Mouse (Mus musculus): ENCODE data around the gene Washc2.
"Not testable (repeated sequence)": the region's sequence is repeated elsewhere in the genome, so short reads cannot be mapped to it uniquely, and the experiment has no call there.

The Washc2 gene

DNA sequence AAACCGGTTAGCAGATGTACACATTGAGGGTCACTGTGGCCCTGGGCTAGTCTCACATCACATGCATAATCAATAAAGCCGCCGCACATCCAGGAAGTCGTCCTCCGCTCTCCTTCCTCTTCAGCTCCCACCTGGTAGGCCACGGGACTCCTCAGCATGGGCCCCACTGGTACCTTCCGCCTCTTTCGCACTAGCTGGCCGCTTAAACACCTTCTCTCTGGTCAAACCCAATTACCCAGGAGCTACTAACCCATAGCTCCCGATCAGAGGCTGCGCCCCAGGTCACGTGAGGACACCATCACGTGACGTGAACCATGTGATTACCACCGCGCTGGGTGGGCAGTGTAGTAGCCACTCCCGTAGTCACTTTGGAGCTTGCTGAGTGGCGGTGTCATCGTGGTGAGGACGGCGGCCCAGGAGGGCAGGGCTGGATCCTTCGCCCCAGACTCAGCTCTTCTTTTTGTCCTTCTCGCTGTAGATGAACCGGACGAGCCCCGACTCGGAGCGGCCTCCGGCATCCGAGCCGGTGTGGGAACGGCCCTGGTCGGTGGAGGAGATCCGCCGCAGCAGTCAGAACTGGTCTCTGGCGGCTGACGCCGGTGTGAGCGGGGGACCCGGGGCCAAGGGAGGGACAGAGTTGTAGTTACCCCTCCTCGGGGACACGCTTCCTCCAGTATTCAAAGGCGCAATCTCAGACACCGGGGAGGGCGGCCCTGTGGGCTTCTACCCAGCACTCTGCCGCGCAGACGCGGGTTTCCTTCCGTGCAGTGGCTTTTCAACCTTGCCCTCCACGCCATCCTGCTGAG lies at the start of gene Washc2:
Gene Washc2, plus strand, starts transcription at position 310 of the 806 bp plus-strand sequence.
- peak; percentile 97 for DNase-seq

DNA sequence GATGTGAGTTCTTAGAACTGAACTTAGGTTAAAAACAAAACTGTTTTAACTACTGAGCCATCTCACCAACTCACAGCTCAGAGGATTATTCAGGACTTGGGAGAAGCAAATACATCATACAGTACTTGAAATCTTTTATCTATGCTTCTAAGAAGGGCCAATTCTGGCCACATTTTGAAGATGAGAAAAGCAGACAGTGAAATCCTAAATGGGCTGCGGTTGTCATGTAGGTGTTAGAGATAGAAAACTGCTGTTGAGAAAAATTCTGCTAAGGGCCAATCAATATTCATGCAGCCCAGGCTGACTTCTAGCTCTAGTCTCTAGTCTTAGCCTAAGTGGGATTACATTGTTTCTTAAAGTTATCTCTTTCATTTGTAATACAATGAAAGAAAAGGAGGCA lies 41.5 kb upstream of the Washc2 start:
- no peak for DNase-seq

DNA sequence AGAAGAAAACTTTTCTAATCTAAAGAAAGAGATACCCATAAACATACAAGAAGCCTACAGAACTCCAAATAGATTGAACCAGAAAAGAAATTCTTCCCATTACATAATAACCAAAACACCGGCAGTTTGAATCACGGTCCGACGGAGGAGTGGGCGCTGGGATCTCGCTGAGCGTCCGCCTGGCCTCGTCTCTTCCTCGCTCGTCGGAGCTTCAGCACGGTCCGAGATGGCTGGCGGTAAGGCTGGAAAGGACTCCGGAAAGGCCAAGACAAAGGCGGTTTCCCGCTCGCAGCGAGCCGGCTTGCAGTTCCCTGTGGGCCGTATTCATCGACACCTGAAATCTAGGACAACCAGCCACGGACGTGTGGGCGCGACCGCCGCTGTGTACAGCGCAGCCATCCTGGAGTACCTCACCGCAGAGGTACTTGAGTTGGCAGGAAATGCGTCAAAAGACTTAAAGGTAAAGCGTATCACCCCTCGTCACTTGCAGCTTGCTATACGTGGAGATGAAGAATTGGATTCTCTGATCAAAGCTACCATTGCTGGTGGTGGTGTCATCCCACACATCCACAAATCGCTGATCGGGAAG lies 34.2 kb upstream of the Washc2 start:
- not testable (repeated sequence) for DNase-seq

DNA sequence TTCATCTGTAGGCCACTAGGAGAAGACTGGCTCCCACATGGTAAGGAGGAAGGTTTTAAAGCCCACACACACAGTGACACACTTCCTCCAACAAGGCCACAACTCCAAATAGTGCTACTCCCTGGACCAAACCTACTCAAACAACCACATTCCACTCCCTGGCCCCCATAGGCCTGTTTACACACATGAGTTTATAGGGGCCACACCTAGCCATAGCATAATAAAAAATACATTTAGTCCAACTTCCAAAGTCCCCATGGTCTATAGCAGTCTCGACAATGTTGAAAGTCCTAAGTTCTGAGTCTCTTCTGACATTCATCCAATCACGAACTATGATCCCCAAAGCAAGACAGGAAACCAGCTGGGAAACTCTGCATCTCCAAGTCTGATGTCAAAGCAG lies 29.5 kb upstream of the Washc2 start:
- DNase-seq = no peak

DNA sequence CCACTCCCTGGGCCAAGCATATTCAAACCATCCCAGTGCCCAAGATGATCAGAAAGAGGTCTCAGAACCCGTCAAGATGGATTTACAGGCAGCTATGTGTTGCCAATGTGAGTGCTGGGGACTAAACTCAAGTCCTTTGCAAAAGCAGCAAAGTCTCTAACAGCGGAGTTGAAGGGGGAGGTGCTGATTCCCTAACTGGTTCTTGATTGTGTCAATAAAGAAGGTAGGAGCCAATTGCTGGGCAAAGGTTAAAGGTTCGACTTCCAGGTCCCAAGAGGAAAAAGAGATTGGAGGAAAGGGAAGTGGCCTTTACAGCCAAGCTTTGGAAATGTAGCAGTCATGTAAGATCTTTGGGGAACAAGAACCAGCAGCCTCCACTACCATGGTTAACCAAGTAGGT lies 27.1 kb upstream of the Washc2 start:
- DNase-seq = no peak

DNA sequence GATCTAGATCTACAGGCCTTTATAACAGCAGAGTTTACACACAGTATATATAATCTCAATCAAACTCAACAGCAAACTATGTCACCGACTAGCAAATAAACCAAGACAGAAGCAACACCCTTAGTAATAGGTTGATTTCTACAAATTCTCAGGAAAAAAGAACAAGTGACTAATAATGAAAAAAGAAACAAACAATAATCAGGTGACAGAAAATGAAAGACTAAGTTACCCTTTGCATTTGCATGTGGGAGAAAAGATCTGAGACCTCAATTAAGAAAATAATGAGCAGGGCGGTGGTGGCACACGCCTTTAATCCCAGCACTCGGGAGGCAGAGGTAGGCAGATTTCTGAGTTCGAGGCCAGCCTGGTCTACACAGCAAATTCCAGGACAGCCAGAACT lies 24.3 kb upstream of the Washc2 start:
- no peak for DNase-seq

DNA sequence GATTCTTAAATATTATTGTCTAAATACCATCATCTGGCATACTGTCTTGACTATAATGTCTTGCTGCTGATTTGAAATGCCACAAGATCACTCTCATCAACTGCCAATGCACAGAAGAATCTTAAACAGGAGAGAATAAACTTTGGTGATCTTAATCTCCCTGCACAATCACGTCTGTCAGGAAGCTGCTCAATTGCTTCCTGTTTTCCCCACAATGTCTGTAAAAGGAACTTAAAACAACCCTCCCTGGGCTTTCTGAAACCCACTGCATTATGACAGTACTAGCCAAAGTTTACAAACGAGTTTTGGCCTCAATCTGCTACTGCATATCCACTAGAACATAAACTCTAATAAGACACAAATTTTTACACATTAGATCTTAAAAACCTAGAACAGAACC lies 21.4 kb upstream of the Washc2 start:
- no peak for DNase-seq

DNA sequence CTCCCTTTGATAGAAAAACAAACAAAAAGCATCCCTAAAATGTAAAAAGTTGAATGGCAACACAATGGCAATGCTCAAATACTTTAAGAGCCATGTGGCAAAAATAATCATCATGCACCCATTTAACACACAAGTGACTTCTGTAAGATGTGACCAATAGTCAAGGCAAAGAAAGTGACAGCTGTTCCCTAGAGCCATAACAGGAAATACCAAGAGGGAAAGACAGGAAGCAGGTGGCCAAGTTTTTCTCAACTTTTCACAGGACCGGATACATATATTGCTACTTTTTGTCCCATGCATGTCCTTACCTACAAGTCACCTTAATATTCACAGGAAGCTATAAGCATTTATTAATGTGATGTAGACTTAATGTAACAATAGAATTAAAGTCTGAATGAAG lies 18.4 kb upstream of the Washc2 start:
- DNase-seq = peak; percentile 21

DNA sequence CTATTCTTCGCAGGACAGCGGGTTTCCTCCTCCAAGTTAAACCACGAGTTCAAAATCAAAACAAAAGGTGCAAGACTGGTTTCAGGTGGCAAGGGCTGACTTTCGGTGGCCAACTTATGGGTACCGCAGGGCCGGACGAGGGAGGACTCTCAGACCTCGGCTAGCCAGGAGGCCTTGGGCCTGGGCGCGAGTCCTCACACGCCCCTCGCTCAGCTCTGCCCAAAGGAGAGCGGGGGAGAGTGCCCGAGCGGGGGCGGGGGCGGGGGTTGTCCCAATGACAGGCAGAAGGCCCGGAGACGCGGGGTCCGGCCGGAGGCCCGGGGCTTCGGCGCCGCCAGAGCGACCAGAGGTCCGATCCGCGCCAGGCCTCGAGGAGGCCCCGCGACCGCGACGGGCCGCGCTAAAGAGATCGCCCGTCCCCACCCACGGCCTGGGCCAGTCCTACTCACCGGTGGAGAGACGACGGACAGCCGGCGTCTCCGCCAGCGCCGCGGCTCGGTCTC lies 15.0 kb upstream of the Washc2 start:
- DNase-seq = no peak

DNA sequence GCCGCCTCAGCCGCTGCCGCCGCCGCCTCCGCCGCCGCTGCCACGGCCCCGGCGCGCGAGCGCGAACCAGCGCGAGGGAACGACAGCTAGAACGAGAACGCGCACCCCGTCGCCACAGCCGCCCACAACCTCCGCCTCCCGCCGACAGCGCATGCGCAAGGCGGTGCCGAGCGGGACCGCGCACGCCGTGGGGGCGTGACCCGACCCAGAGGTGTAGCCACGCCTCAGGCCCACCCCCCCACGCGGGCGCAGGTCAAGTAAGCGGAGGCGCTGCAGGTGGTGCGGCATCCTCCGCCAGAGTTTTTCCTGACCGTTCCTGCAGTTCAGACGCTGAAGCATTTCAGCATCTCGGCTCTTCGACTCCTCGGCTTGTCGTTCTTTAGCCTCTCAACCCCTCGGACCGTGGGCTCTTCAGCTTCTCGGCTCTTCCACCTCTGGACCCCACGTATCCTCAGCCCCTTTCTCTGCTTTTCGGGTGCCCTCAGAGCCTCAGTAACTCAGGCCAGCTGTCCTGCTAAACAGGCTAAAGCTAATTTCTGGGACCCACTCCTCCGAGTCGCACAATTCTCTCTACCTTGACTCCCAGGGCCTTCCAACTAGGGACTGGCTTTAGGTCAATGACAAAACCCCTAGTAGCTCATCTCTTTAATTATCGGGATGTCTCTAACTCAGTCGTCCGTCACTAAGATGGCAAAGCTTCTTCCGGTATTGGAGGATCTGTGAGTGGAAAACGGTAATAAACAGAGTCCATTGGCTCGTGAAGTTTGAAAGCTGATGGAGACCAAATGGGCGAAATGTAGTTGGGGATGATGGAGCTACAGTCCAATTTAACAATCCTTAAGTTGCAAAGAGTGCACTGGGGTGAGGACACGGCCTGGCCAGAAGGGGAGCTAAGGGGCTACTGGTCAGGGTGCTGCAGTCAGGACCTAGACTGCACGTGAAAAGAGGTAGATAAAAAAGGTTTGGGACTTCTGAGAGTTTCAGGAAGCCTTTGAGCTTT lies 14.1 kb upstream of the Washc2 start, which contains the start of gene Tmcc1:
Gene Tmcc1, minus strand, starts transcription at position 93 of the 1,000 bp plus-strand sequence.
- peak; percentile 99 for DNase-seq

DNA sequence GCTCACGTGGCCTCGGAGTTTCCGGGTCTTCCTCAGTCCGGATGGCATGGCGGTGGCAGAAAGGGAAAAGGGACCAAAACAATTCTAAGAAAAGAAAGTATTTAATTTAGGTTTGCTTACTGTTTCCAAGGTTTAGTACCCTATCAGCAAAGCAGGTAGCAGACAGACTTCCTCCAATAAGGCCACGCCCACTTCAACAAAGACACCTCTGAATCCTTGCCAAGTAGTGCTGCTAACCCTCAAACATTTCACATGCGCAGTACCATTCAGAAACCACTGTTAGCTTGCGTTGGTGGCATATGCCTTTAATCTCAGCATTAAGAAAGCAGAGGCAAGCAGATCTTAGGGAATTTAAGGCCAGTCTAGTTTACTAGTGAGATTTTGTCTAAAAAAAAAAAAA lies 12.0 kb upstream of the Washc2 start:
- no peak for DNase-seq

DNA sequence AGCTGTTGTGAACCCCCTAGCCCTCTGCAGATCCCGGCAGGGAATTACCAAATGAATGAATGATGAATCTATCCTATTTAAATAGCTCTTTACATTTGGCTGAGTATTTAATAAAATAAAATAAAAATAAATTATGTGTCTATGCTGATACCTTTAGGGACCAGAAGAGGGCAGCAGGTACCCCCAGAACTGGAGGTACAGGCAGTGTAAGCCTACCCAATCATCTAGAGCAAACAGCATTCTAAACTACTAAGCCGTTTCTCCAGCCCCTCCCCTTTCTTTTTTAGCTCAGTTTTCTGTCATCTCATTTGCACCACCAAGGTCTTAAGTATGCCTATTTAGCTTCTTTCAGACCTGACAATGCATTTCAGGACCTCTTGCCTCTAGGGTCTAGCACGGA lies 9.7 kb upstream of the Washc2 start:
- peak; percentile 22 for DNase-seq

DNA sequence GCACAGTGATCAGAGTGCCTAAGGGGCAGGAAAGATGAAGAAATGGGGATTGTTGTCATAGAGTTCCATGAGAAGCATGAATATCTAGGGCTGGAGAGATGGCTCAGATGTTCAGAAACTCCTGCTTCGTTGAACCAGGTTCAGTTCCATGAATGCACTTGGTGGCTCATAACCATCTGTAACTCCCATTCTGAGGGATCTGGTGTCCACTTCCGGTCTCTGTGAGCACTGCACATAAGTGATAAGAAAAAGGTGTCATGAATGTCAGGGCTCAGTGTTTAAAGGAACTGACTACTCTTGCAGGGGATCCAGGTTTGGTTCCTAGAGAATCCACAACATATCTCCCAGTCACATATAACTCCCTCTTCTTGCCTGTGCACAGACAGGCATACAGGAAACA lies 8.2 kb upstream of the Washc2 start:
- DNase-seq = no peak

DNA sequence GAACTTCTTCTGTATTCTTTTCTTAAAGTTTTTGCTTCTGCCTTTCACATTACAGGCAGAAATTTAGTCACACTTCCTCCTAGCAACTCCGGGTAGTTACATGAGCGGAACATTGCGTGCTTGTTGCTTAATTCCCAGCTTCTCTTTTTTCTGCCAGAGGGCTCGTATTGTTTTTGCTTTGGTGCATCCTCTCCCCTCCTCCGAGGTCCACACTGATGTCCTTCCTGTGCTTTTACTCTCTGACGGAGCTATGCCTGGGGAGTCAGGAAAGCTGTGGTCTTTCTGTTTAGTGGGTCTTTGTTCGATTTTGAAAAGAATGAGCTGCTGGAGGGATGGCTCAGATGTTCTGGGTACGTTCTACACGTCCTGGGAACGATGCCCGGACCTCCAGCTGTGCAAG lies 19.9 kb downstream of the Washc2 start:
- DNase-seq = peak; percentile 10

DNA sequence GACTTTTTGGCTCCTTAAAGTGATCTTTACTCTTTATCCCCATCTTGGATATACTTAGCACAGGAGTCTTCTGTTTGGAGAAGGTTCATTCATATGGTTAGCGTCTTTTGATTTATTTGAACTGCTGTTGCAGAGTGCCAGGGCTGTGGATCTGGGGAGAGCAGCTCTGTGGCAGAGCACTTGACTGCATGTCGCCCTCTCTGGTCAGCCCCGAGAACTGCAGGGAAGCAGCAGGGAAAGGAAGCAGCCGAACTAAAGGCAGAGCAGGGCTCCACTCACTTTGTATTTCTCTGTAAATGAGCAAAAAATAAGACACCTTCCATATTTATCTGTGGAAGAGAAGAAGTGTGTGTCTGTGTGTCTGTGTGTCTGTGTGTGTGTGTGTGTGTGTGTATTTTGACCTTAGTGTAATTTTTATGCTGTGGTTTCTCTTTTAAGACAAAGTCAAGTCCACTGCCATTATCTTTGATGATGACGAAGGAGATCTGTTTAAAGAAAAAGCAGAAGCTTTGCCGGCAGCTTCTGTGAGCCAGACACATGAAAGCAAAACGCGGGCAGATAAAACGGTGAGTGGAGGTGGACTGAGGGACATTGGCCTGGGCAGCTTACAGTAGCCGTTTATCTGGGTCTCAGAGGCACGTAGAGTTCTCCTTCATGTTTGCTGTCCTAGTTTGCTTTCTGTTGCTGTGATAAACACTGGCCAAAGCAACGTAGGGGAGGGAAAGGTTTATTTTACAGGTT lies 21.1 kb downstream of the Washc2 start:
- DNase-seq = peak; percentile 69

DNA sequence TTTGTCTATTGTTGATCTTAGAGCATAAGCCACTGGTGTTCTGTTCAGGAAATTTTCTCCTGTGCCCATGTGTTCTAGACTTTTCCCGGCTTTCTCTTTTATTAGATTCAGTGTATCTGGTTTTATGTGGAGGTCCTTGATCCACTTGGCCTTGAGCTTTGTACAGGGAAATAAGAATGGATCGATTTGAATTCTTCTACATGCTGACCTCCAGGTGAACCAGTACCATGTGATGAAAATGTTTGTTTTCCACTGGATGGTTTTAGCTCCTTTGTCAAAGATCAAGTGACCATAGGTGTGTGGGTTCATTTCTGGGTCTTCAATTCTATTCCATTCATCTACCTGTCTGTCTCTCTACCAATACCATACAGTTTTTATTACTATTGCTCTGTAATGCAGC lies 27.0 kb downstream of the Washc2 start:
- DNase-seq = not testable (repeated sequence)

DNA sequence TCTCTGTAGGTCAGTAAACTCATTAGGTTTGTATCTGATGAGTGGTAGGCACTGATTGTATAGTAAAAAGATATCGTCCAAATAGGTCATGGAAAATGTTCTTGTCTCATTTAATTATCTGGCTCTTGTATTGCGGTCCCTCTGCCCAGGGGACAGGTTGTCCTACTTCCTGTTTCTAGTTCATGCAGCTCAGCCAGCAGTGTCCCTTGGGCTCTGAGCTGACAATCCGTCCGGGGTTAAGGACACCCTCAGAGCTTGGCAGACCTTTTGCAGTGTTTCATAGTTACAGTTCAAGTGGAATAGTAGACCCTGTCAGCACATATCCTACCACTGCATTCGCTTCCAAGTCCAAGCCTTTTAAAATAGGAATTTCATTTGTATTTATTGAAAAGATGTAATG lies 27.5 kb downstream of the Washc2 start:
- DNase-seq = no peak

DNA sequence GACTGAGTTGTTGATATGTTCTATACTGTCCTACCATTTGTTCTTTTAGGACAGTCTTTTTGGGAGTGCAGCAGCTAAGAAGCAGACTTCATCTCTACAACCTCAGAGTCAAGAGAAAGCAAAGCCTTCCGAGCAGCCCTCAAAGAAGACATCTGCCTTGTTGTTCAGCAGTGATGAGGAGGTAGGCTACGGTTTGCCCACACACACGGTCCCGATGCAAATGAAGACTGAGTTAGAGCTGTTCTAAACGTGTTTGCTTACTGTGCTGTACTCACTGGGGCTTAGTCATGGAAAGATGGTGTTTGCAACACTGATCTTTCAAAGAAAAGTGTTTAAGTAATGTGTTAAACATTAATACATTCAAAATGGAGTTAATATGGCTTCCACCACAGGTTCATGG lies 30.2 kb downstream of the Washc2 start:
- no peak for DNase-seq

DNA sequence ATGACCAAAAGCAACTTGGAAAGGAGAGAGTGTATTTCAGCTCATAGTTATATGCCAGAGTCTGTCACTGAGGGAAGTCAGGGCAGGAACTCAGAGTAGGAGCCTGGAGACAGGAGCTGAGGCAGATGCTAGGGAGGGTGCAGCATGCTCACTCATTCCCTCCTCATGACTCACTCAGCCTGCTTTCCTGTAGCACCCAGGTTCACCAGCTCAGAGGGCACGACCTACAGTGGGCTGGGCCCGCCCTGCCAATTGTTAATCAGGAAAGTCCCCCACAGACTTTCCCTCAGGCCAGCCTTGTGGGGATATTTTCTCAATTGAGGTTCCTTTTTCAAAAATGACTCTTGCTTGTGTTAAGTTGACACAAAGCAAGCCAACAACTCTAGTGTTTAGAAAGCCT lies 32.5 kb downstream of the Washc2 start:
- DNase-seq = no peak

DNA sequence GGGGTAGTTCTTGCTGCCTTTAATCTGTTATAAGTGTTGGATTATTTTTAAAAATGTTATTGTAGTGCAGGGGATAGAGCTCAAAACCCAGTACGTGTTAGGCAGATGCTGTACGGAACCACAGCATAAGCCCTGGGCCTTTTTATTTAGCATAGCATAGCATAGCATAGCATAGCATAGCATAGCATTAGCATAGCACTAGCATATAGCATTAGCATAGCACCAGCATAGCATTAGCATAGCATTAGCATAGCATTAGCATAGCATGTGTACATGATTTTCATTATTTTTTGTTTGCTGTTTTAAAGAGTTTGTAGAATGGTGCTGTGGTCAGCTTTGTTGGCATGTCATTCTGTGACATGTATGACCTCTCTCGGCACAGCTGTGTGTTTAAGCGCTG lies 51.8 kb downstream of the Washc2 start:
- no peak for DNase-seq

DNA sequence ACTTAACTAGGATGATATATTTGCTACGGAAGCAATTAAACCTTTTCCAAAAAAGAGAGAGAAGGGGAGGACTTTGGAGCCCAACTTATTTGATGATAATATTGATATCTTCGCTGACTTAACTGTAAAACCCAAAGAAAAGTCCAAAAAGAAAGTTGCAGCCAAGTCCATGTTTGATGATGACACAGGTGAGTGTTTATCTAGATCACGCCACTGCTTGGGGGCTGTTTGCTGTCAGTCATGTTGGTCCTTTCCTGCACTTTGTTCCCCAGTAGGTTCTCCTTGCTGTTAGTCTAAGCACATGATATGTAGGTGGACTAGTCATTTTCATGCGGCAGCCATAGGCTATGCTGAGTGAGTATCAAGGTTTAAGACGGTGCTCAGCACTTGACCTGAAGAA lies 52.6 kb downstream of the Washc2 start:
- no peak for DNase-seq

DNA sequence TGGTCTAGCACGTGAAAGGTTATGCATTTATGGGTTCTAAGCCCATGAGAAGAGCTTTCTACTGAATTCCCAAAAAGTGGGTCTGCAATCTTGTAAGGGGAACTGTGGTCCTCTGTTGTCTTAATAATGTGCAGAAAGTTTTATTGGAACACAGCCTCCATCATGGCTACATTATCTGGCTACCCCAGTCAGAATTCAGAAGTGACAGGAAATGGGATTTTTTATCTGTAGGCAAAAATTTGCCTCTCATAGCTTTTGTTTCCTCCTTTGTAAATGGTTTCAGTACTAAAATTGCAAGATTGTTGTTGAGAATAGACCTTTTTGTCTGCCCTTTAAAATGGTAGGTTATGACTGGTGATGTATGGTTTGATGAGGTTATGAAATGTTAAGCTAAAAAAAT lies 55.0 kb downstream of the Washc2 start:
- no peak for DNase-seq
